Mouse (Mus musculus) heart, embryonic 14.5 days (tissue): Measurements from ENCODE around the gene Hhex. TPM values are rescaled to one million over a fixed set of nuclear protein-coding genes. Genes with fewer than 3 reads are reported as not detected.

Experiments used
- ATAC-seq: fragments of 200-750 bp; cut with Nextera tagmentation; 2 replicates; pipeline ENCODE4 v1.8.0; 2017; ENCODE audit warnings: low read depth, moderate TSS enrichment; ENCODE audit not compliant: insufficient number of reproducible peaks, insufficient read depth, low FRiP score
- H3K27ac ChIP-seq, 2 experiments: fragments of 200-500 bp in 1 of 2; fragments of 300-500 bp in 1 of 2; sonication (generic) in 1 of 2; replicated peaks in 1 of 2; 2 replicates each; pipeline ENCODE4 v1.5.1; 2012 to 2014; ENCODE audit warnings: low read depth in 2 of 2, low read length in 2 of 2, control low read depth in 1 of 2, mild to moderate bottlenecking in 1 of 2, mixed read lengths in 1 of 2; ENCODE audit not compliant: control insufficient read depth in 1 of 2, insufficient read depth in 1 of 2
- H3K27me3 ChIP-seq: fragments of 300-500 bp; sonication (generic); 2 replicates; pipeline ENCODE4 v1.6.1; 2014; ENCODE audit warnings: mild to moderate bottlenecking, low read length, control low read depth; ENCODE audit not compliant: control insufficient read depth, insufficient read depth
- H3K36me3 ChIP-seq: fragments of 300-500 bp; sonication (generic); 2 replicates; pipeline ENCODE4 v1.6.1; 2014; ENCODE audit warnings: mild to moderate bottlenecking, control low read depth, low read length, mixed read lengths; ENCODE audit not compliant: control insufficient read depth, insufficient read depth
- H3K4me1 ChIP-seq, 2 experiments: fragments of 200-500 bp in 1 of 2; fragments of 300-500 bp in 1 of 2; sonication (generic) in 1 of 2; 2 replicates each; pipeline ENCODE4 v1.6.1; 2012 to 2014; ENCODE audit warnings: low read length in 2 of 2, control low read depth in 1 of 2, mixed read lengths in 1 of 2; ENCODE audit not compliant: control insufficient read depth in 2 of 2, insufficient read depth in 2 of 2
- H3K4me2 ChIP-seq: fragments of 300-500 bp; sonication (generic); 2 replicates; pipeline ENCODE4 v1.6.1; 2014; ENCODE audit warnings: mild to moderate bottlenecking, low read length
- H3K4me3 ChIP-seq, 2 experiments: fragments of 200-500 bp in 1 of 2; fragments of 300-500 bp in 1 of 2; sonication (generic) in 1 of 2; 2 replicates each; pipeline ENCODE4 v1.5.1; 2012 to 2014; ENCODE audit warnings: low read length in 2 of 2, mild to moderate bottlenecking in 2 of 2, control low read depth in 1 of 2, low read depth in 1 of 2, moderate library complexity in 1 of 2; ENCODE audit not compliant: control insufficient read depth in 1 of 2, insufficient read depth in 1 of 2
- H3K9ac ChIP-seq: fragments of 300-500 bp; sonication (generic); 2 replicates; pipeline ENCODE4 v1.6.1; 2014; ENCODE audit warnings: mild to moderate bottlenecking, low read length
- H3K9me3 ChIP-seq: fragments of 300-500 bp; sonication (generic); 2 replicates; pipeline ENCODE4 v1.6.1; 2016; ENCODE audit warnings: low read length, control low read depth; ENCODE audit not compliant: control insufficient read depth
- WGBS: fragments of 180-500 bp; shearing (Covaris S2); extraction: QIAGEN DNeasy Blood & Tissue Kit; methylation state at CpG from one replicate; pipeline ENCODE4 v1.1.7; 2014; 5-methylcytosine and 5-hydroxymethylcytosine counted together
- polyA plus RNA-seq: library from polyadenylated mRNA; unstranded; fragments of >200 nt; fragmentation: Nextera tagmentation; extraction: Ambion mirVana; gene quantifications from 2 replicates; pipeline ENCODE4 v1.2.1, GENCODE M21; 2014

The Hhex gene
- polyA plus RNA-seq, 1 experiment from 2014 or later: 13.2 TPM

GRCm38 (mm10) chr19:37431139-37431756 is 3.4 kb upstream of the Hhex start:
- Histone ChIP-seq H3K27ac (no peak overlapping the region), H3K27me3 (peaks cover 59% of the 10 kb centered on the region), H3K4me3 (no peak overlapping the region), H3K36me3 (no peaks in the 10 kb centered on the region), H3K4me1 (peaks cover 2 to 8% of the 10 kb centered on the region in 2 experiments; a peak in 1 of 4 replicates), H3K9me3 (0 out of 2 replicates have a peak, but pooled peaks cover 3% of the 10 kb centered on the region), H3K4me2 (no peak overlapping the region), H3K9ac (no peak overlapping the region)
- WGBS: 84% methylated on average over 11 of the region's 11 CpGs
- ATAC-seq: no peak

- Histone ChIP-seq H3K4me3 (peak overlapping the region in 1 of 2 experiments; percentile 59; a peak in 2 of 4 replicates), H3K27me3 (peaks cover 76% of the 10 kb centered on the region), H3K9ac (no peak overlapping the region), H3K9me3 (0 out of 2 replicates have a peak, but pooled peaks cover 3% of the 10 kb centered on the region), H3K27ac (no peak overlapping the region), H3K36me3 (no peaks in the 10 kb centered on the region), H3K4me1 (peaks cover 2 to 8% of the 10 kb centered on the region in 2 experiments; a peak in 1 of 4 replicates), H3K4me2 (peak overlapping the region; percentile 76)
- 26% methylated on average over 16 of the region's 16 CpGs for WGBS
- no peak for ATAC-seq
These were observed 1.6 kb upstream of the Hhex start for GRCm38 (mm10) chr19:37432868-37433570.

- H3K9me3 ChIP-seq: 0 out of 2 replicates have a peak, but pooled peaks cover 3% of the 10 kb centered on the region
- peaks cover 81% of the 10 kb centered on the region for H3K27me3 ChIP-seq
- peak overlapping the region; percentile 76 for H3K4me2 ChIP-seq
- H3K4me1 ChIP-seq: peaks cover 2 to 8% of the 10 kb centered on the region in 2 experiments; a peak in 1 of 4 replicates
- ATAC-seq: no peak
- H3K36me3 ChIP-seq: no peaks in the 10 kb centered on the region
- H3K4me3 ChIP-seq: peak overlapping the region; percentile 59
- no peak overlapping the region for H3K27ac ChIP-seq
- peak overlapping the region; percentile 73 for H3K9ac ChIP-seq
- WGBS: 2% methylated on average over 14 of the region's 14 CpGs
These were observed 731 bp upstream of the Hhex start for GRCm38 (mm10) chr19:37433895-37434262.

GRCm38 (mm10) chr19:37435041-37435852 is 637 bp downstream of the Hhex start:
- H3K4me3 ChIP-seq: peak overlapping the region; percentile 59
- WGBS: under 1% methylated on average over 77 of the region's 77 CpGs

GRCm38 (mm10) chr19:37435853-37436174 is 1.2 kb downstream of the Hhex start:
- Histone ChIP-seq H3K27me3 (peaks cover 80% of the 10 kb centered on the region), H3K4me3 (peak overlapping the region; percentile 59), H3K36me3 (0 out of 2 replicates have a peak, but pooled peaks cover 5% of the 10 kb centered on the region), H3K9ac (no peak overlapping the region), H3K4me1 (peaks cover 2 to 8% of the 10 kb centered on the region in 2 experiments; a peak in 2 of 4 replicates), H3K4me2 (peak overlapping the region; percentile 76), H3K27ac (peak overlapping the region; percentile 35 to 44; a peak in 2 of 4 replicates), H3K9me3 (0 out of 2 replicates have a peak, but pooled peaks cover 3% of the 10 kb centered on the region)
- 7% methylated on average over 10 of the region's 10 CpGs for WGBS
- peak; percentile 40; the same call in 1 of the 2 replicates for ATAC-seq

More at GRCm38 (mm10) chr19:37435041-37435852, 637 bp downstream of the Hhex start:
- Histone ChIP-seq H3K27me3 (peaks cover 85% of the 10 kb centered on the region), H3K4me1 (peaks cover 2 to 8% of the 10 kb centered on the region in 2 experiments; a peak in 1 of 4 replicates), H3K9ac (peak overlapping the region; percentile 73), H3K9me3 (0 out of 2 replicates have a peak, but pooled peaks cover 3% of the 10 kb centered on the region), H3K36me3 (0 out of 2 replicates have a peak, but pooled peaks cover 5% of the 10 kb centered on the region), H3K27ac (peak overlapping the region; percentile 64 to 88), H3K4me2 (peak overlapping the region; percentile 76)
- ATAC-seq: peak; percentile 75

- Histone ChIP-seq H3K4me3 (peak overlapping the region; percentile 7 to 59; a peak in 3 of 4 replicates), H3K9me3 (0 out of 2 replicates have a peak, but pooled peaks cover 3% of the 10 kb centered on the region), H3K27ac (peak overlapping the region; percentile 35 to 44; a peak in 3 of 4 replicates), H3K27me3 (peaks cover 71% of the 10 kb centered on the region), H3K9ac (peak overlapping the region; percentile 44; the same call in 1 of the 2 replicates), H3K4me1 (peaks cover 2 to 8% of the 10 kb centered on the region in 2 experiments; a peak in 2 of 4 replicates), H3K36me3 (0 out of 2 replicates have a peak, but pooled peaks cover 5% of the 10 kb centered on the region), H3K4me2 (peak overlapping the region; percentile 76)
- no peak for ATAC-seq
- WGBS: 31% methylated on average over 28 of the region's 28 CpGs
These were observed 2.1 kb downstream of the Hhex start for GRCm38 (mm10) chr19:37436514-37437288.
